Mouse (Mus musculus): ENCODE results near the gene Carmil1. TPM values are rescaled to one million over a fixed set of nuclear protein-coding genes. Genes with fewer than 3 reads are reported as not detected.

Carmil1 gene
- polyA plus RNA-seq, 1 experiment from 2014 or later: 7.5 TPM

DNA sequence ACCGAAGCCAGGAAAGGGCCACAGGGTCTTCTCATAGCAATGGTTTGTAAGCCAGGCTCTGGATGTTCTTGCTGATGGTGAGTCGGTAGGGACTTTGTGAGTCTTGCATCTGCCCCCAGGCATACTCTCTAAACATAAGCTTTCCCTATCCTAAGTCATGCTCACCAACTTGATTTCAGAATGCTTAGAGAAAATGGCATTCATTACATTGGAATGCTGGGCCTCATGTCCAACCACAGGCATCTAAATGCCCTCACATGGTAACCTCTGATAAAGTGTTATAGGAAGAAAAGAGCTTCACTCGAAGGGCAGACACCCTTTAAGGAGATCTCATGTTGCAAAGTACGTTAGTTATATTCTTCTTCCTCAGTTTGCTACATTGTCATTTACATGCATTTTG is 262.1 kb downstream of the Carmil1 start:
- ATAC-seq (ENCODE audit: insufficient number of reproducible peaks, insufficient read depth, low FRiP score, low read depth): no peak
- no peak overlapping the region for H3K4me2 ChIP-seq (ENCODE audit: low read length)
- no peak overlapping the region for H3K4me3 ChIP-seq (ENCODE audit: control insufficient read depth in 1 of 2, insufficient read depth in 1 of 2, low read depth in 1 of 2, low read length in 2 of 2)
- H3K4me1 ChIP-seq (ENCODE audit: control insufficient read depth in 2 of 2, insufficient read depth in 2 of 2, low read length in 2 of 2): no peaks in the 10 kb centered on the region
- H3K9ac ChIP-seq (ENCODE audit: low read length): no peak overlapping the region
- H3K36me3 ChIP-seq (ENCODE audit: control insufficient read depth, insufficient read depth, low read length): no peaks in the 10 kb centered on the region
- H3K27ac ChIP-seq (replicated peaks in 1 of 2; ENCODE audit: control insufficient read depth in 1 of 2, insufficient read depth in 1 of 2, low read depth in 2 of 2, low read length in 2 of 2): no peak overlapping the region
- WGBS: 76% methylated on average over 4 of the region's 4 CpGs
- no peaks in the 10 kb centered on the region for H3K27me3 ChIP-seq (ENCODE audit: control insufficient read depth, insufficient read depth, low read length)
- no peaks in the 10 kb centered on the region for H3K9me3 ChIP-seq (ENCODE audit: control insufficient read depth, low read length)

DNA sequence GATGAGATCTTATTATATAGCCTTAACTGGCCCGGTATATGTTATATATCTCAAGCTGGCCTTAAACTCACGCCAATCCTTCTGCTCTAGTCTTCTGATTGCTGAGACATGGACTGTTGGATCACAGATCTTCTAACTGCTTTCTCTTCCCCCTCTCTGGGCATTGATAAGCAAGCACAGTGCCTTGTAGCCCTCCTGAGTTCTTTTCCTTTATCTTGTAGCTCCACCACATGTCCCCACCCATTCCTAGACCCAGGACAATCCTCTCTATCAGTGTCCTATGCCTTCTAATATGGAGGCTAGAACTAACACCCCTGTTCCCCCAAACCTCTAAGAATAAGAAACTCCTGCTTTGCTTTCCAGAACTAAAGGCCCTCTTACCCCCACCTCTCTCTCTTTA is 275.1 kb downstream of the Carmil1 start:
- no peak for ATAC-seq (ENCODE audit: insufficient number of reproducible peaks, insufficient read depth, low FRiP score, low read depth)
- no peak overlapping the region for H3K4me2 ChIP-seq (ENCODE audit: low read length)
- 70% methylated on average over 2 of the region's 2 CpGs for WGBS
- no peaks in the 10 kb centered on the region for H3K36me3 ChIP-seq (ENCODE audit: control insufficient read depth, insufficient read depth, low read length)
- H3K4me3 ChIP-seq (ENCODE audit: control insufficient read depth in 1 of 2, insufficient read depth in 1 of 2, low read depth in 1 of 2, low read length in 2 of 2): no peak overlapping the region
- no peaks in the 10 kb centered on the region for H3K9me3 ChIP-seq (ENCODE audit: control insufficient read depth, low read length)
- H3K9ac ChIP-seq (ENCODE audit: low read length): no peak overlapping the region
- no peaks in the 10 kb centered on the region for H3K4me1 ChIP-seq (ENCODE audit: control insufficient read depth in 2 of 2, insufficient read depth in 2 of 2, low read length in 2 of 2)
- H3K27ac ChIP-seq (replicated peaks in 1 of 2; ENCODE audit: control insufficient read depth in 1 of 2, insufficient read depth in 1 of 2, low read depth in 2 of 2, low read length in 2 of 2): no peak overlapping the region
- H3K27me3 ChIP-seq (ENCODE audit: control insufficient read depth, insufficient read depth, low read length): peaks cover 4% of the 10 kb centered on the region; the same call in 1 of the 2 replicates

DNA sequence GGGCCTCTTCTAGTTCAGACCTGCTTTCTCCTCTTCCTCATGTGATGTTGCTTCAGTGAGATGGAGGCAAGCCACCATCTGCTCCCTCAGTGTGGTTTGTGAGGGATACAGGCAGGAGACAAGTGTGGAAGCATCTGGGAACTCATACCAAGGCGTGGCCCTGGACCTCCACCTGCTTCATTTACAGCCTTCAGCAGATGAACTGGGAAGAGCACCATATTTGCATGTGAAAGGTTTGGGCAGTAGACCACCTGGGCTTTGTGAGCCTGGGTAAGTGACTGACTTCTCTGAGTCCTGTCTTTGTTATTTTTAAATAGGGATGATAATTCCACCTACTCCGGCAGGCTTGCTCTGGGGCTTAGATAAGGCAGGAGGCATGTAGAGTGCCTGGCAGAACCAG is 278.8 kb downstream of the Carmil1 start:
- Histone ChIP-seq H3K4me3 (ENCODE audit: control insufficient read depth in 1 of 2, insufficient read depth in 1 of 2, low read depth in 1 of 2, low read length in 2 of 2) (no peak overlapping the region), H3K9me3 (ENCODE audit: control insufficient read depth, low read length) (no peaks in the 10 kb centered on the region), H3K4me2 (ENCODE audit: low read length) (no peak overlapping the region), H3K36me3 (ENCODE audit: control insufficient read depth, insufficient read depth, low read length) (no peaks in the 10 kb centered on the region), H3K27ac (replicated peaks in 1 of 2; ENCODE audit: control insufficient read depth in 1 of 2, insufficient read depth in 1 of 2, low read depth in 2 of 2, low read length in 2 of 2) (no peak overlapping the region), H3K4me1 (ENCODE audit: control insufficient read depth in 2 of 2, insufficient read depth in 2 of 2, low read length in 2 of 2) (no peaks in the 10 kb centered on the region), H3K27me3 (ENCODE audit: control insufficient read depth, insufficient read depth, low read length) (peaks cover 4% of the 10 kb centered on the region; the same call in 1 of the 2 replicates), H3K9ac (ENCODE audit: low read length) (no peak overlapping the region)
- 36% methylated on average over 2 of the region's 2 CpGs for WGBS
- no peak for ATAC-seq (ENCODE audit: insufficient number of reproducible peaks, insufficient read depth, low FRiP score, low read depth)

DNA sequence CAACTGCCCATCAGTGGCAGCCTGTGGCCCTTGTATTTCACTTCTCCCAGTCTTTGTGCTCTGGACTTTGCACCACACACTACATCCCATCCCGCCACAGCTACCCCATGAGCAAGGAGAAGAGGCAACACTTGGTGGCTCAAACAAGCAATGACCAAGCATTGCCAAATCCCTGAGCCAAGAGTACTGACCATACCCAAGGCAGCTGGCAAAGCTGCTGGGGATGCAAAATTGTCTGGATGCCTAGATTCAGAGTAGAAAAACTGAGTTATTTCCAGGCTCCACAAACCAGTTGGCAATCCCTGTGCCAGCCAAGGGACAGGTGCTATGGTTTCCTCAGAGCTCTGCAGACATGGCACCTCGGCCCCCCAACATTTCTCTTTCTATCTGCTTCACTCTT is 279.5 kb downstream of the Carmil1 start:
- H3K9ac ChIP-seq (ENCODE audit: low read length): no peak overlapping the region
- no peaks in the 10 kb centered on the region for H3K9me3 ChIP-seq (ENCODE audit: control insufficient read depth, low read length)
- no peaks in the 10 kb centered on the region for H3K4me1 ChIP-seq (ENCODE audit: control insufficient read depth in 2 of 2, insufficient read depth in 2 of 2, low read length in 2 of 2)
- H3K27ac ChIP-seq (replicated peaks in 1 of 2; ENCODE audit: control insufficient read depth in 1 of 2, insufficient read depth in 1 of 2, low read depth in 2 of 2, low read length in 2 of 2): no peak overlapping the region
- 69% methylated on average over 2 of the region's 2 CpGs for WGBS
- no peak for ATAC-seq (ENCODE audit: insufficient number of reproducible peaks, insufficient read depth, low FRiP score, low read depth)
- peaks cover 6% of the 10 kb centered on the region; the same call in 1 of the 2 replicates for H3K27me3 ChIP-seq (ENCODE audit: control insufficient read depth, insufficient read depth, low read length)
- no peak overlapping the region for H3K4me3 ChIP-seq (ENCODE audit: control insufficient read depth in 1 of 2, insufficient read depth in 1 of 2, low read depth in 1 of 2, low read length in 2 of 2)
- no peak overlapping the region for H3K4me2 ChIP-seq (ENCODE audit: low read length)
- H3K36me3 ChIP-seq (ENCODE audit: control insufficient read depth, insufficient read depth, low read length): no peaks in the 10 kb centered on the region

DNA sequence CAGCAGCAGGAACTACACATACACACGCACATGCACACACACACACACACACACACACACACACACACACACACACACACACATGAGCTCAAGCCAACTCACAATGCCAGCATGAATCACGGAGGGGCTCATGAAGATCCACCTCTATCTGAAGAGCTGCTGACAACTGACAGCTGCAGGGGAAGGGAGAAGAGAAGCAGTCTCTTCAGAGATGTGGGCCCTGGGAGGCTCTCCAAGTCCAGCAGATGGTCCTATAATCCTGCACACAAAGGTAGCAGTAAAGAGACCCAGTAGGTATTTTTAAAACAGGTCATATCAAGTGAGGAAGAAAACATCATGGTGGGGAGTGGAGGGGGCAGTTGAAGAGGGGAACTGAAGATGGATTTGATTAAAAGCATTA is 281.8 kb downstream of the Carmil1 start:
- no peaks in the 10 kb centered on the region for H3K36me3 ChIP-seq (ENCODE audit: control insufficient read depth, insufficient read depth, low read length)
- H3K4me2 ChIP-seq (ENCODE audit: low read length): no peak overlapping the region
- WGBS: 69% methylated on average over 2 of the region's 2 CpGs
- H3K4me3 ChIP-seq (ENCODE audit: control insufficient read depth in 1 of 2, insufficient read depth in 1 of 2, low read depth in 1 of 2, low read length in 2 of 2): no peak overlapping the region
- H3K9ac ChIP-seq (ENCODE audit: low read length): no peak overlapping the region
- no peaks in the 10 kb centered on the region for H3K4me1 ChIP-seq (ENCODE audit: control insufficient read depth in 2 of 2, insufficient read depth in 2 of 2, low read length in 2 of 2)
- H3K27ac ChIP-seq (replicated peaks in 1 of 2; ENCODE audit: control insufficient read depth in 1 of 2, insufficient read depth in 1 of 2, low read depth in 2 of 2, low read length in 2 of 2): no peak overlapping the region
- no peak for ATAC-seq (ENCODE audit: insufficient number of reproducible peaks, insufficient read depth, low FRiP score, low read depth)
- peaks cover 20% of the 10 kb centered on the region for H3K27me3 ChIP-seq (ENCODE audit: control insufficient read depth, insufficient read depth, low read length)
- H3K9me3 ChIP-seq (ENCODE audit: control insufficient read depth, low read length): no peaks in the 10 kb centered on the region

DNA sequence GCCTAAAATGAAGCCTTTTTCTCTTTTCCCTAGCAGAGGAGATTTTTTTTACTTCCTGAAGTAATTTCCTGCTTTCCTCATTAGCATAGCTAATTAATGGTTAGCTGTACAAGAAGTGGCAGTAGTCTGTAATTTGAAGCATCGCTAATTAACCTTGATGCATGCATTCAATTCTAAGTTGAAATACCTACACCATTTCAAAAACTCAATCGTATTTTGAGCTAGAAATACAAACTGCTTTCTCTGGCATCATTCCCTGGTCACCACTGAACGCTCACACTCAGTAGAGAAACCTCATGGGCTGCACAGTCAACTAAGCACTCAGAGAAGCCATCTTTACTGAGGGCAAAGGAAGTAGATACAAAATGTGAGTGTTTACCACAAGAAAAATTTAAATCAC is 285.8 kb downstream of the Carmil1 start:
- WGBS: 54% methylated on average over 3 of the region's 3 CpGs
- no peak overlapping the region for H3K27ac ChIP-seq (replicated peaks in 1 of 2; ENCODE audit: control insufficient read depth in 1 of 2, insufficient read depth in 1 of 2, low read depth in 2 of 2, low read length in 2 of 2)
- H3K27me3 ChIP-seq (ENCODE audit: control insufficient read depth, insufficient read depth, low read length): peaks cover 48% of the 10 kb centered on the region
- no peaks in the 10 kb centered on the region for H3K36me3 ChIP-seq (ENCODE audit: control insufficient read depth, insufficient read depth, low read length)
- H3K9me3 ChIP-seq (ENCODE audit: control insufficient read depth, low read length): no peaks in the 10 kb centered on the region
- no peaks in the 10 kb centered on the region for H3K4me1 ChIP-seq (ENCODE audit: control insufficient read depth in 2 of 2, insufficient read depth in 2 of 2, low read length in 2 of 2)
- no peak overlapping the region for H3K4me3 ChIP-seq (ENCODE audit: control insufficient read depth in 1 of 2, insufficient read depth in 1 of 2, low read depth in 1 of 2, low read length in 2 of 2)
- H3K9ac ChIP-seq (ENCODE audit: low read length): no peak overlapping the region
- ATAC-seq (ENCODE audit: insufficient number of reproducible peaks, insufficient read depth, low FRiP score, low read depth): no peak
- no peak overlapping the region for H3K4me2 ChIP-seq (ENCODE audit: low read length)

DNA sequence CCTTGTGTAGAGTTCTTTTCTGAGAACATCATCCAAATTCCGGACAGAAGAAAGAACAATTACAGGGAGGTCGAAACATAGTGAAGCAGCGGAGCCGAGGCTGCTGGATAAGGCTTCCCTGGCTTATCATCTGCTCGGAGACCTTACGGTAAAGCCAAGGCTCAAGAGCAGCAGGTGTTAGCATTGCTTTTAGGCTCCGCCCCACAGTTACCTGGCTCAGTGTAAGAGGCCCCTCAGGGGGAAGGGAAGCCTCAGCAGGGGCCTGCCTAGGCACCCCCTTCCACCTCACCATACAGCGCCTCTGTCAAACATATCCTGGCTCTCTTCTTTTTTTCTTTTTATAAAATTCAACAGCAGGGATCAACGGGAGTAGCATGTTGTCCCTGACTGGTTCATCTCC is 286.6 kb downstream of the Carmil1 start:
- WGBS: 10% methylated on average over 9 of the region's 9 CpGs
- Histone ChIP-seq H3K27me3 (ENCODE audit: control insufficient read depth, insufficient read depth, low read length) (peaks cover 56% of the 10 kb centered on the region), H3K36me3 (ENCODE audit: control insufficient read depth, insufficient read depth, low read length) (no peaks in the 10 kb centered on the region)

DNA sequence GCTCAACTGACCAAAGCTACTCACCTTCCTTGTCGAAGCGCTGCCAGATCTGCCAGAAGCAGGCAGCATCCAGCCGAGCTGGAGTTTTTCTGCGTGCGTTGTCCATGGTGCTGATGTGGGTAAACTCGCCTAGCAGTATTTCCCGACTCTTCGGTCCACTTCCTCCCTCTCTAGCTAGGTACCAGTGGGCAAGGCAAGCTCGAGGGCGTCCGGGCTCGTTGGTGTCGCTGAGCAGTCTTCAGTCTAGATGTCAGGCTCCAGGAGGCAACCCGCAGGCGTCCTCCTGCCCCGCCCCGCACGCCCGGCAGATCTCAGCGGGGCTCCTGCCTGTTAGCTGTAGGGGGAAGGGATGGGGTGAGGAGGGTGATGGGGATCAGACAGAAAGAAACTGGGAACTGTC is 289.7 kb downstream of the Carmil1 start, which contains the start of gene Scgn:
Gene Scgn (minus strand): TSS at position 287 of the 400 bp plus-strand sequence.
- H3K4me1 ChIP-seq (ENCODE audit: control insufficient read depth in 2 of 2, insufficient read depth in 2 of 2, low read length in 2 of 2): no peaks in the 10 kb centered on the region
- H3K9me3 ChIP-seq (ENCODE audit: control insufficient read depth, low read length): no peaks in the 10 kb centered on the region
- no peak within 1 kb of the TSS for H3K27ac ChIP-seq (replicated peaks in 1 of 2; ENCODE audit: control insufficient read depth in 1 of 2, insufficient read depth in 1 of 2, low read depth in 2 of 2, low read length in 2 of 2)
- peaks cover 52% of the 10 kb centered on the region for H3K27me3 ChIP-seq (ENCODE audit: control insufficient read depth, insufficient read depth, low read length)
- H3K9ac ChIP-seq (ENCODE audit: low read length): no peak within 1 kb of the TSS
- no peak for ATAC-seq (ENCODE audit: insufficient number of reproducible peaks, insufficient read depth, low FRiP score, low read depth)
- WGBS: under 1% methylated on average over 20 of the region's 20 CpGs
- H3K36me3 ChIP-seq (ENCODE audit: control insufficient read depth, insufficient read depth, low read length): no peaks in the 10 kb centered on the region
- no peak within 1 kb of the TSS for H3K4me3 ChIP-seq (ENCODE audit: control insufficient read depth in 1 of 2, insufficient read depth in 1 of 2, low read depth in 1 of 2, low read length in 2 of 2)
- no peak within 1 kb of the TSS for H3K4me2 ChIP-seq (ENCODE audit: low read length)

More for the DNA sequence above, 286.6 kb downstream of the Carmil1 start:
- Histone ChIP-seq H3K4me3 (ENCODE audit: control insufficient read depth in 1 of 2, insufficient read depth in 1 of 2, low read depth in 1 of 2, low read length in 2 of 2) (no peak overlapping the region), H3K27ac (replicated peaks in 1 of 2; ENCODE audit: control insufficient read depth in 1 of 2, insufficient read depth in 1 of 2, low read depth in 2 of 2, low read length in 2 of 2) (no peak overlapping the region), H3K4me2 (ENCODE audit: low read length) (no peak overlapping the region), H3K9ac (ENCODE audit: low read length) (no peak overlapping the region), H3K9me3 (ENCODE audit: control insufficient read depth, low read length) (no peaks in the 10 kb centered on the region), H3K4me1 (ENCODE audit: control insufficient read depth in 2 of 2, insufficient read depth in 2 of 2, low read length in 2 of 2) (no peaks in the 10 kb centered on the region)
- no peak for ATAC-seq (ENCODE audit: insufficient number of reproducible peaks, insufficient read depth, low FRiP score, low read depth)
